Mouse (Mus musculus): ENCODE measurements at regions not wholly inside any gene's neighbourhood (a gene's known extent, or its start where the extent isn't known, plus 50 kb on each side); places are given as distances from the start of the nearest gene placed in this dataset.

- no peak for DNase-seq (ENCODE audit: extremely low spot score in 1 of 2, low spot score in 1 of 2)
Measured at GRCm38 (mm10) chr2:174178801-174179200, 68.7 kb downstream of the Npepl1 start.

- DNase-seq (ENCODE audit: extremely low spot score in 1 of 2, low spot score in 1 of 2): no peak
Measured at GRCm38 (mm10) chr2:174184797-174185196, 74.6 kb downstream of the Npepl1 start.

DNA sequence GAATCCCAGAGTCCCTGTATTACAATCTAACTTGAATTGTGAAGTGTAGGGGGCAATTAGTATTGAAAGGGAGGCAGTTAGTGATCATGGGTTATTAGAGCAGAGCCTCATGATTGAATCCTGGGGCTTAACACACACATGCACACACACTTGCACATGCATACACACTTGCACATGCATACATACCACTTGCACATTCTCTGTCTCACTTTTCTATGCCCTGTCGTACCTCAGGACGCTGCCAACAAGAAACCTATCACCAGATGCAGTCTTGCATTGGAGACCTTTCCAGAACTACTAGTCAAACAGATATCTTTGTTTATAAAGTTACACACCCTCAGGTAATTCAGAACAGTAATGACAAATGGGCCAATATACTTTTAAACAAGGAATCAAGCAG lies 80.9 kb downstream of the Npepl1 start:
- no peak for DNase-seq (ENCODE audit: extremely low spot score in 1 of 2, low spot score in 1 of 2)

DNA sequence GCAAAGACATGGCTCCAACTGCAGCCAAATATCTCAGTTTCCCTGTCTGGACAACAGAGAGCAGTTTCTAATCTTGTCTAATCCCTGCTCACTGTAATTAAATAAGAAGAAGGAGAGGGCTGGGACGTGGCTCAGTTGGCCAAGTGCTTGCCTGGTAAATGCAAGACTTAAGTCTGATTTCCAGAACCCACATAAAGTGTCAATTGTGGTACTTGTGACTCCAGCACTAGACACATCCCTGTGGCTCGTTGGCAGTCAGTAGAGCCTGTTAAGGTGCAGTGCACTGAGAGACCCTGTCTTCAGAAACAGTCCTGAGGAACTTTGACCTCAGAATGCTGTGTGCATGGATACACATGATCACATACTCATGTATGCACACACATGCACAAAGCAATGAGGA lies 81.4 kb downstream of the Npepl1 start:
- no peak for DNase-seq (ENCODE audit: extremely low spot score in 1 of 2, low spot score in 1 of 2)

- no peak for DNase-seq (ENCODE audit: extremely low spot score in 1 of 2, low spot score in 1 of 2)
Measured at GRCm38 (mm10) chr2:174192026-174192425, 81.9 kb downstream of the Npepl1 start.

DNA sequence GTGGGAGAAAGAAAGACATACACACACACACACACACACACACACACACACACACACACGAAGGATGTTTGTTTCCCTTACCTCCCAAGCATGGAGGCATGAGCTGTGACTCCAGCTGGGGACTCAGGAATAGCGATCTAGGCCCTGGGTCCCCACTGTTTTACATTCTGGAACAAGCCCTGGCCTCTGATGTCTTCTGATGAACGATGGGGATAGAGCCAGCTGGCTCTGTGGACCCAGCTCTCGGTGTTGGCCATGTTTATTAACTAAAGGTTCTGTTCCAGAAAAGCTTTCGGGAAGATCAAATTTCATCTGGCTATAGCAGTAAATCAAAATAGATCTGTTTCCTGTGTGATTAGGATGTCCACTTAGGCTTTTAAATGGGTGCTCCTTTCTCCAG lies 83.4 kb downstream of the Npepl1 start:
- no peak for DNase-seq (ENCODE audit: extremely low spot score in 1 of 2, low spot score in 1 of 2)

GRCm38 (mm10) chr2:174195651-174196050 lies 85.5 kb downstream of the Npepl1 start:
- no peak for DNase-seq (ENCODE audit: extremely low spot score in 1 of 2, low spot score in 1 of 2)

DNA sequence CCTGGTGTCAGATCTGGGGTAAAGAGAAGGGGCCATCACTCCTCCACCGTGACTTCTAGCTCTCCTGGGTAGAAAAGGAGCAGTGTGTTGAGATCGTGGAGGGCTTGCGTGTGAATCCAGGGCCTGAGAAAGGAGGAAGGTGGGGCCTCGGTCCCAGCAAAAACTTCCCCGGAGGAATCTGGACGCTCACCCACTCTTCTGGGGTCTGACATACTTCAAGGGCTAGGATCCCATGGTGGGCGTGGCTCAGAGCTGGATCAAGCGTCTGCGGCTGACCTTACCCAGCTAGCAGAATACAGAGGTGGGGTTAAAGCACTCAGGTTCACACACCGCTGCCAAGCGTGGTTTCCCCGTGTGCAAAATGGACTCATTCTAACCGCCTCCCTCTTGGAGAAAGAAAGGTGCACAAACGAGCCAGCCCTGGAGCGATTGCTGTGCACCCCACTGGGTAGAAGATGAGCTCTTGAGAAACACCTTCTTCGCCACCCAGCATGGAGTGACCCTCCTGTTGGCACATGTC lies 86.6 kb downstream of the Npepl1 start:
- DNase-seq (ENCODE audit: extremely low spot score in 1 of 2, low spot score in 1 of 2): no peak

GRCm38 (mm10) chr2:174197306-174197945 lies 86.7 kb upstream of the Gnas start:
- DNase-seq (ENCODE audit: extremely low spot score in 1 of 2, low spot score in 1 of 2): no peak

GRCm38 (mm10) chr2:174198406-174198971 lies 85.6 kb upstream of the Gnas start:
- peak in 1 of 2 experiments; percentile 19 for DNase-seq (ENCODE audit: extremely low spot score in 1 of 2, low spot score in 1 of 2)

DNA sequence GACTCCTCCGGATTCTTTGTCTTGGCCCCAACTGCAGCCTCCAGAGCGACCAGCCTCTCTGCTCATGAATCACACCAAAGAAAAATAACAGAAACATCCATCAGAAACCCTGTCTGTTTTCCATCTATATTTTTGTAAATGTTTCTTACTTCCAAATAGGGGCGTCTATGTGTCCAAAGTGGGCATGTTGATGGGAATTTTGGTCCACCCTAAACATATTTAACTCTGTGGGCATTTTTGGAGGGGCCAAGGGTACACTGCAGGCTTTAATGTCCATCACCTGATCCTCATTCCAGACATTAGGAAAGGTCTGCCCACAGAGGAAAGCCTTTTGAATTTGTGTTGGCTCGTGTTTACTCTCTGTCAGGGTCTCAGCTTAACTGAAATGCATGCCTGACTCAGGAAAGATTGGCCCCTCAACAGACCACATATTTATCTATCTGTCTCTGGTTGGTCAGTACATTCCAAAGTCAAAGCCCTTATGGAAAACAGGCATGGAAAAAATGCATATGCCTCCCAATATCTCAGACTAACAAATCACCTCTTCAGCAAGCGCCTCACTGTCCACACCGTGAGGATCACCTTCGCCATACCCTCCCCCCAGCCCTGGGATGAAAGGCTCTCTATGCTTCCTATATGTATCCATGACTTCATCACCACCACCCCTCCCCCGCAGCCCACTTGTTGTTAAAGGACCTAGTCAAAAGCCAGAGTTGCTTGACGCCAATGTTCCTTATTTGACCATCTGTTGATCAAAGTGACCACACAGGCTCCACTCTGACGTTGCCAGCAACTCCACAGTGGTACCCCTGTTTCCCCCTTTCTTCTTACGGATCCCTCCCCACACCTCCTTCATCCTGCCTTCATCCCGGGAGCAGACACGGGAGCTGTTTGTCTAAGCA lies 83.9 kb upstream of the Gnas start:
- DNase-seq (ENCODE audit: extremely low spot score in 1 of 2, low spot score in 1 of 2): no peak

GRCm38 (mm10) chr2:174203412-174203811 lies 80.7 kb upstream of the Gnas start:
- no peak for DNase-seq (ENCODE audit: extremely low spot score in 1 of 2, low spot score in 1 of 2)

GRCm38 (mm10) chr2:174211681-174212080 lies 72.4 kb upstream of the Gnas start:
- no peak for DNase-seq (ENCODE audit: extremely low spot score in 1 of 2, low spot score in 1 of 2)

- DNase-seq (ENCODE audit: extremely low spot score in 1 of 2, low spot score in 1 of 2): no peak
Measured at GRCm38 (mm10) chr2:174226660-174227059, 57.5 kb upstream of the Gnas start.

Measured in layer of hippocampus, postnatal 25 days (tissue).